Mouse (Mus musculus) adrenal gland (tissue): Measurements from ENCODE around the gene Stac.

Experiments
- intact Hi-C: fragments of 180-260 bp; cut with DNase I; formaldehyde crosslinking; loops from one replicate; pipeline ENCODE4 v1.15.1; 2025

Stac gene

GRCm38 (mm10) chr9:111608762-111609161 is 81.4 kb downstream of the Stac start:
- intact Hi-C loops = no loop called here

- intact Hi-C loops = no loop called here
These were observed 83.5 kb downstream of the Stac start for GRCm38 (mm10) chr9:111606603-111607002.

- intact Hi-C loops = no loop called here
These were observed 102.6 kb downstream of the Stac start for GRCm38 (mm10) chr9:111587527-111587926.

- intact Hi-C loops = loop anchor here (10.0 kb wide), 1 partner anchor 84 kb away; no protein-coding TSS in a partner anchor
These were observed 111.4 kb downstream of the Stac start for GRCm38 (mm10) chr9:111578784-111579183.

- intact Hi-C loops = loop anchor here (10.0 kb wide), 1 partner anchor 83 kb away; no protein-coding TSS in a partner anchor
These were observed 112.7 kb downstream of the Stac start for GRCm38 (mm10) chr9:111577453-111577852.

GRCm38 (mm10) chr9:111575889-111576288 is 114.3 kb downstream of the Stac start:
- intact Hi-C loops = loop anchor here (10.0 kb wide), 1 partner anchor 81 kb away; no protein-coding TSS in a partner anchor

DNA sequence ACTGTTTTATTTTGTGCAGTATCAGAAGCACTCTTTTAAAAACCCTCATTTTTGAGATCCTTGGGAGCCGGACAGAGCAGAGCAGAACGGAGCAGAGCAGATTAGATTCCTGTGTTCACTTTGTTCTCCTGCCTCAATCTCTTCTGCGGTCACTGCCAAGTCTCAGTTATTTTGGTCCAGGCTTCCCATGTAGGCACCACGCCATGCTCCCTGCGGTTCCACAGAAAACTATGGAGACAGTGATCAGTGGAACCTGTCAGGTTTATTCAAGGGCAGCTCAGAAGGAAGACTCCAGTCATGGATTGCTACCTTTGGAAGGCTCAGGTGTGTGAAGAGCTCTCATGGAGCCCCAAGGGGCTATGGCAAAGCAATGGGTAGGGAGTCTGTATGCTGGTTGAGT is 116.3 kb downstream of the Stac start:
- intact Hi-C loops = loop anchor here (5.0 to 10.0 kb wide), 2 partner anchors 79 to 343 kb away; no protein-coding TSS in a partner anchor

GRCm38 (mm10) chr9:111571619-111572018 is 118.5 kb downstream of the Stac start:
- intact Hi-C loops = loop anchor here (5.0 to 10.0 kb wide), 2 partner anchors 77 to 346 kb away; no protein-coding TSS in a partner anchor

- intact Hi-C loops = no loop called here
These were observed 126.0 kb downstream of the Stac start for GRCm38 (mm10) chr9:111564176-111564575.

DNA sequence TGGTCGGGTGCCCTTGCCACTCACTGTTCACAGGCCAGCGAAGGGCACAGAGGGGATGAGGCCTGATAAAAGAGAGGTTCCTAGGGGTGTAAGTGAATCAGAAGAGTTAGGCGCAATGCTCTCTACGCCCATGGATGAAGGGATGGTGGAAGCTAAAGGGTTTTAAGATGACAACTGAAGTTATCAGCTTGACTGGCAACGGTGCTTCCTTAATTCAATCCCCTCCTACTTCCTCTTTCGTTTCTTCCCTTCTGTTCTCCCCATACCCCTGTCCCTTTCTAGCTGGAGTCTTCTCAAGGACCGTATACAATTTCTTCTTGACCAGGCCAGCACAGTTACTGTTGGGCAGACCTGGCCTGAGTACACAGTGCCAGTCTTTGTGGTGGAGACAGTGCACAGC is 126.9 kb downstream of the Stac start:
- intact Hi-C loops = no loop called here

DNA sequence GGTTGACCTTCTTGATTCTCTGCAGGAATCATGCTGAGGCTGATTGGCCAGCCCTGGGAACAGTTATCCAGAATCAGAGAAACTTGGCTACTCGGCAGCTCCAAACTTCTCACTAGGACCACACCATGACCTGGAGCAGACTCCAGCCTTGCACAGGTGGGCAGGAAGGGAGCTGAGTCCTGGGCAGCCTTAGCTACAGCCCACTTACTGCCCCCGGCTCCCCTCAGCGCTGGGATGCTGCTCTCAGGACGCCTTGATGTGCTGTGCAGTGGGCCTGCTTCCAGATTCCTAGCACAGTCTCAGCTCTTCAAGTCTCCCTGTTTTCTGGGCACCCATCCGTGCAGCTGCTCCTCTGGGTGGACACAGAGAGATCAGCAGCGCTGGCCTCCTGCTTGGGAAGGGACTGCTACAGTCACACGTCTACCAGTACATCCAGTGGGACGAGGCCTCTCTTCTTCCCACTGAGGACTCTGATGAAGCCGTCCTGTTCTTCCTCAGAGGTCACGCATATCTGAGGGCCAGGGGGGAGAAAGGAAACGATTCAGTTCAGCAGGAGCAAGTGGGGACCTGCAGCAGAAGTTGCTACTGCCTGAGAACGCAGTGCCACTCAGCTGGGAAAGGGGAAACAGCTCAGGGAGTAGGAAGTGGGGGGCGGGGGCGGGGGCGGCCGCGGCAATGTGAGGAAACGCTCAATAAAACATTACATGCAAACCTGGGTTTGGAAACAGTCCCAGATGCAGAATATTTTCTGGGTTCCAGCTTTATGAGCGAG is 127.7 kb downstream of the Stac start:
- intact Hi-C loops = no loop called here

- intact Hi-C loops = no loop called here
These were observed 133.4 kb downstream of the Stac start for GRCm38 (mm10) chr9:111556699-111557098.

GRCm38 (mm10) chr9:111552865-111553264 is 137.3 kb downstream of the Stac start:
- intact Hi-C loops = loop anchor here (5.0 kb wide), 1 partner anchor 364 kb away; no protein-coding TSS in a partner anchor

- intact Hi-C loops = loop anchor here (5.0 kb wide), 1 partner anchor 366 kb away; no protein-coding TSS in a partner anchor
These were observed 138.5 kb downstream of the Stac start for GRCm38 (mm10) chr9:111551461-111552190.

DNA sequence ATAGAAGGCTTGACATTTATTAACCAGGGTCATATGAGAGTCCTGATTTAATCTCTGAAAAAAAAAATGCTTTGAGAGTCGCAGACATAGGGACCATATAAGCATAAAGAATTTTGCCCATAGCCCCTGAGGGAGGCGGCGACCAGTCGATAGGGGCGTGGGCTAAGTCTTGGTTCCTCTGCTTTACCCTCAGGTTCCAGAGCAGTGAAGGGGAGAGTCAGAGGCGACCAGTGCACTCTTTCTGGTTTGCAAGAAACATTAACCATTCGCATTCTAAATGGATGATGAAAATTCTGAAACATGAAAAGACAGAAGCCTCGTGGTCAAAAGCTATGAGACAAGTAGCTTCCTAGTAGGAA is 139.2 kb downstream of the Stac start:
- intact Hi-C loops = loop anchor here (5.0 kb wide), 1 partner anchor 366 kb away; no protein-coding TSS in a partner anchor

DNA sequence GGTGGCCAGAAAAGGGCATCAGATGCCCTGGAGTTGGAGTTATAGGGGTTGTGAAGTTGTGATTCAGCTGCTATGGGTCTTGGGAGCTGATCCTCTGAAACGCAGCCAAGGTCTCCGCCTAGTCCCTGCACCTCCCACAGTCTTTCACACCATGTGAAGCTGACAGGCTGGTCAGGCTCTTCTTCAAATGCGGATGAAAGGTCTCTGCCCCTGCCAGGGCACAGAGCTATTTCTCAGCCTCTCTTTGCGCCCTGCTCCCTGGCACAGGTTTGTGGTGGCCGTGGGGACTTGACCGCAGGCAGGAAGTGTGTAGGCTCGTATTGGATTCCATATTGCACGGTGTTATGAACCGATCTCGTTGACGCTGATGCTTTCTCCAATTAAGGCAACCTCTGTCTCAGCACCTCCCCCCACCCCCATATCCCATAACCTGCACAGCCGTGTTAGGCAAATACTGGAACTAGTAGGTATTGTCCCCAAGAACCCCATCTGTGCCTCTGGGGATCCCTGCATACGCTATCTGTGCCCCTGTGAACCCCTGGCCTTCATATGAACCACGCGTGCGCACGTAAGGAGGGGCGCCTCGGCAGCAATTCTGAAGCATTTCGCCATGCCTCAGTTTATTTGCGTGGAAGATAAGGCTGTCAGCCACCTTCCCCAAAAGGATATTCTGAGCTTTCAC is 139.7 kb downstream of the Stac start:
- intact Hi-C loops = loop anchor here (5.0 kb wide), 1 partner anchor 367 kb away; no protein-coding TSS in a partner anchor

DNA sequence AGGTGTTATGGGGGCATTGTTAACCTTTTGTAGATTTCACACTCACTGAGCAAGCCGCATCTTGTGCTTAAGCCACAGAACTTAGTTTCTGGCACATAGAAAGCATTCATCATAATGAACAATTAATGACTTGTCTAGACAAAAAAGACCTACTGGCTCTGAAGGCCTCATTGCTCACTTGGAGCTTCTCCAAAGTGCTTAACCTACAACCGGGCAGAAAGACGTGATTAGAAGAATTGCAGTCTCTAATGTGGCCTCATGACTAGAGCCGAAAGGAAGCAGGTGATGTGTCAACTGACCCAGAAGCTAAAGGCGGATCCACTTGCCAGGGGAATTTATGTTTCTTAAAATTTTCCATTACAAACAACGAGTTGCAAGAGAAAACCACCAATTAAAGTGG is 147.5 kb downstream of the Stac start:
- intact Hi-C loops = no loop called here

DNA sequence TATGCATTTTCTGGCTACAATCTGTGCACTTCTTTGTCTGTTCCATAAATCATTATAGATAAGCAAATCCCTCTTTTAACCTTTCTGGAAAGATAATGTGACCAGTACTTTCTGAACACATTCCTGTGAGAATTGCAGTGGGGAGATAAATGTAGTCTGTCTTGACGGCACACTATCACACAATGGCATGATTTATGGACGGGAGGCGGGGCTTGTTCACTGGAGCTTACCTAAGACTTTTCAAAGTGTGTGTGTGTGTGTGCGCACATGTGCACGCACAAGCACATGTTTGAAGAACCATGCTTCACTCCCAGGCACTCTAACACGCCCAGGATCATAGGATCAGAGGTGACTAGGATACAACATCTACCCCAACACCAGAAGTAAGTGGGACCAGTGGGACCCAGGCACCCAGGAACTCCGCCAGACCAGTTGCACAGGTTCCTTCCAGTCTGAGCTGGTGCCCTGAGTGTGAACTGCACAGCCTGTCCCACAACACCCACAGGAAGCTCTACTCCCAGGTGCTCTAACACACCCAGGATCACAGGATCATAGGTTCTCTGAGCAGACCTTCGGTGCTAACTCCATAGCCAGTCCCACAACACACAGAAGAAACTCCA is 154.6 kb downstream of the Stac start:
- intact Hi-C loops = no loop called here

GRCm38 (mm10) chr9:111534744-111535423 is 155.3 kb downstream of the Stac start:
- intact Hi-C loops = no loop called here

GRCm38 (mm10) chr9:111523871-111524270 is 166.3 kb downstream of the Stac start:
- intact Hi-C loops = no loop called here
